Mouse (Mus musculus) fibroblast of lung, adult 2 months (primary cell): ENCODE measurements at regions not wholly inside any gene's neighbourhood (a gene's known extent, or its start where the extent isn't known, plus 50 kb on each side); places are given as distances from the start of the nearest gene placed in this dataset.

Experiments
- DNase-seq: peaks from one replicate; pipeline ENCODE4 v3.0.0-alpha.2; 2011; ENCODE audit warnings: low read depth

- no peak for DNase-seq
Observed at GRCm38 (mm10) chr1:169439621-169440020, 91.6 kb downstream of the Nuf2 start.

- no peak for DNase-seq
Observed at GRCm38 (mm10) chr1:169438006-169438405, 93.3 kb downstream of the Nuf2 start.

GRCm38 (mm10) chr1:169422408-169422807 lies 108.9 kb downstream of the Nuf2 start:
- DNase-seq = no peak

GRCm38 (mm10) chr1:169421671-169422070 lies 109.6 kb downstream of the Nuf2 start:
- no peak for DNase-seq

- DNase-seq = no peak
Observed at GRCm38 (mm10) chr1:169418665-169419045, 112.6 kb downstream of the Nuf2 start.

- no peak for DNase-seq
Observed at GRCm38 (mm10) chr1:169417979-169418664, 113.1 kb downstream of the Nuf2 start.

- no peak for DNase-seq
Observed at GRCm38 (mm10) chr1:169416701-169417100, 114.6 kb downstream of the Nuf2 start.

- no peak for DNase-seq
Observed at GRCm38 (mm10) chr1:169408120-169408519, 123.1 kb downstream of the Nuf2 start.

- no peak for DNase-seq
Observed at GRCm38 (mm10) chr1:169400841-169401240, 130.4 kb downstream of the Nuf2 start.

GRCm38 (mm10) chr1:169397371-169397770 lies 133.9 kb downstream of the Nuf2 start:
- peak; percentile 55 for DNase-seq

- no peak for DNase-seq
Observed at GRCm38 (mm10) chr1:169387056-169387455, 144.2 kb downstream of the Nuf2 start.

GRCm38 (mm10) chr1:169385740-169386424 lies 145.4 kb downstream of the Nuf2 start:
- no peak for DNase-seq

- DNase-seq = no peak
Observed at GRCm38 (mm10) chr1:169374686-169375085, 156.6 kb downstream of the Nuf2 start.

GRCm38 (mm10) chr1:169368758-169369157 lies 162.5 kb downstream of the Nuf2 start:
- no peak for DNase-seq

GRCm38 (mm10) chr1:169367772-169368501 lies 163.3 kb downstream of the Nuf2 start:
- no peak for DNase-seq

- no peak for DNase-seq
Observed at GRCm38 (mm10) chr1:169367316-169367715, 163.9 kb downstream of the Nuf2 start.

- DNase-seq = no peak
Observed at GRCm38 (mm10) chr1:169362564-169362963, 168.7 kb downstream of the Nuf2 start.

GRCm38 (mm10) chr1:169357652-169358241 lies 173.5 kb downstream of the Nuf2 start:
- no peak for DNase-seq

GRCm38 (mm10) chr1:169354021-169354420 lies 177.2 kb downstream of the Nuf2 start:
- no peak for DNase-seq

GRCm38 (mm10) chr1:169347692-169348091 lies 183.6 kb downstream of the Nuf2 start:
- no peak for DNase-seq

GRCm38 (mm10) chr1:169346876-169347275 lies 184.4 kb downstream of the Nuf2 start:
- DNase-seq = no peak

GRCm38 (mm10) chr1:169341131-169341530 lies 190.1 kb downstream of the Nuf2 start:
- no peak for DNase-seq

GRCm38 (mm10) chr1:169338461-169338860 lies 192.8 kb downstream of the Nuf2 start:
- no peak for DNase-seq
